Mouse (Mus musculus) thymus, adult 2 months (tissue): ENCODE measurements around the gene Tgfb2.

Experiments used
- CTCF ChIP-seq: fragments of 200-500 bp; IDR thresholded peaks from 2 replicates; pipeline ENCODE4 v1.5.1; 2012; ENCODE audit warnings: mild to moderate bottlenecking, control low read depth, low read length, moderate library complexity, borderline replicate concordance; ENCODE audit not compliant: control insufficient read depth, poor library complexity, insufficient read depth; ENCODE audit errors: extremely low read depth
- POLR2A ChIP-seq: fragments of 200-500 bp; IDR thresholded peaks from 2 replicates; pipeline ENCODE4 v1.6.1; 2012; ENCODE audit warnings: mild to moderate bottlenecking, low read length, control low read depth, moderate library complexity; ENCODE audit not compliant: control insufficient read depth, poor library complexity, insufficient read depth; ENCODE audit errors: extremely low read depth

DNA sequence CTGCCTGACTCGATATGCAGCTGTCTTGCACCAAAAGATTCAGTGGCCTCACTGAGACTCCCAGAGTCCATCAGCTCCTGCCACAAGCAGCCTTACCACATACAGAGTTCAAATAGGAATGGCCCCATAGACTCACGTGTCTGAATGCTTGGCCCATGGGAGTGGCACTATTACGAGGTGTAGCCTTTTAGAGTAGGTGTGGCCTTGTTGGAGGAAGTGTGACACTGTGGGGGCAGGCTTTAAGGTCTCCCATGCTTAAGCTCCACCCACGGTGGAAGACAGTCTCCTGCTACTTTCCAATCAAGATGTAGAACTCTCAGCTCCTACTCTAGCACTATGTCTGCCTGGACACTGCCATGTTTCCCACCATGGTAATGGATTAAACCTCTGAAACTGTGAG lies 23.0 kb upstream of the Tgfb2 start:
- TF ChIP-seq POLR2A (no peak), CTCF (no peak)
